Mouse (Mus musculus) hindbrain, embryonic 12.5 days (tissue): ENCODE measurements around the gene Irs2. TPM values are rescaled to one million over a fixed set of nuclear protein-coding genes. Genes with fewer than 3 reads are reported as not detected.
A peak's percentile ranks its signal among the peaks of the same experiment; 100 is the strongest.

ENCODE experiments used
- ATAC-seq: fragments of 200-750 bp; cut with Nextera tagmentation; 2 replicates; pipeline ENCODE4 v1.8.0; 2017; ENCODE audit warnings: moderate TSS enrichment; ENCODE audit not compliant: low FRiP score
- H3K27ac ChIP-seq: fragments of 300-500 bp; sonication (generic); 2 replicates; pipeline ENCODE4 v1.5.1; 2016; ENCODE audit warnings: mild to moderate bottlenecking
- H3K27me3 ChIP-seq: fragments of 300-500 bp; sonication (generic); 2 replicates; pipeline ENCODE4 v1.6.1; 2016; ENCODE audit warnings: mild to moderate bottlenecking
- H3K36me3 ChIP-seq: fragments of 300-500 bp; sonication (generic); 2 replicates; pipeline ENCODE4 v1.6.1; 2016; ENCODE audit warnings: mild to moderate bottlenecking
- H3K4me1 ChIP-seq: fragments of 300-500 bp; sonication (generic); 2 replicates; pipeline ENCODE4 v1.6.1; 2016
- H3K4me2 ChIP-seq: fragments of 300-500 bp; sonication (generic); replicated peaks from 2 replicates; pipeline ENCODE4 v1.6.1; 2016; ENCODE audit warnings: mild to moderate bottlenecking
- H3K4me3 ChIP-seq: fragments of 300-500 bp; sonication (generic); 2 replicates; pipeline ENCODE4 v1.5.1; 2016; ENCODE audit warnings: mild to moderate bottlenecking
- H3K9ac ChIP-seq: fragments of 300-500 bp; sonication (generic); 2 replicates; pipeline ENCODE4 v1.6.1; 2016; ENCODE audit warnings: mild to moderate bottlenecking, moderate library complexity
- H3K9me3 ChIP-seq: fragments of 300-500 bp; sonication (generic); replicated peaks from 2 replicates; pipeline ENCODE4 v1.6.1; 2016; ENCODE audit warnings: mild to moderate bottlenecking
- WGBS: fragments of 180-500 bp; shearing (Covaris S2); methylation state at CpG from one replicate; pipeline ENCODE4 v1.1.7; 2016; 5-methylcytosine and 5-hydroxymethylcytosine counted together
- polyA plus RNA-seq: library from polyadenylated mRNA; unstranded; fragments of >200 nt; fragmentation: Nextera tagmentation; extraction: Ambion mirVana; gene quantifications from 2 replicates; pipeline ENCODE4 v1.2.1, GENCODE M21; 2016

The Irs2 gene
- 9.8 and 10.4 TPM in 2 replicates for polyA plus RNA-seq

GRCm38 (mm10) chr8:11008379-11008775 lies at the start of gene Irs2:
TSS of gene Irs2 (minus strand) at chr8:11008458.
- Histone ChIP-seq H3K9ac (peak within 1 kb of the TSS; percentile 87), H3K4me2 (peak within 1 kb of the TSS; percentile 91), H3K4me3 (peak within 1 kb of the TSS; percentile 57), H3K4me1 (peaks cover 52% of the 10 kb centered on the region), H3K27me3 (no peaks in the 10 kb centered on the region), H3K9me3 (no peaks in the 10 kb centered on the region), H3K36me3 (0 out of 2 replicates have a peak, but pooled peaks cover 8% of the 10 kb centered on the region), H3K27ac (peak within 1 kb of the TSS; percentile 99)
- peak; percentile 1; the same call in 1 of the 2 replicates for ATAC-seq
- WGBS: 0% methylated on average over 28 of the region's 64 CpGs

GRCm38 (mm10) chr8:11056665-11057064 lies 48.4 kb upstream of the Irs2 start:
- ATAC-seq: no peak
- no peaks in the 10 kb centered on the region for H3K27me3 ChIP-seq
- WGBS: 89% methylated on average over 5 of the region's 5 CpGs

GRCm38 (mm10) chr8:11056175-11056563 lies 47.9 kb upstream of the Irs2 start:
- Histone ChIP-seq H3K4me1 (peaks cover 14% of the 10 kb centered on the region; the same call in 1 of the 2 replicates), H3K4me3 (no peak overlapping the region), H3K27ac (no peak overlapping the region), H3K27me3 (no peaks in the 10 kb centered on the region), H3K9me3 (no peaks in the 10 kb centered on the region), H3K9ac (no peak overlapping the region), H3K4me2 (no peak overlapping the region), H3K36me3 (no peaks in the 10 kb centered on the region)
- ATAC-seq: no peak
- 94% methylated on average over 8 of the region's 8 CpGs for WGBS

More at GRCm38 (mm10) chr8:11056665-11057064, 48.4 kb upstream of the Irs2 start:
- Histone ChIP-seq H3K4me2 (no peak overlapping the region), H3K36me3 (no peaks in the 10 kb centered on the region), H3K9ac (no peak overlapping the region), H3K4me3 (no peak overlapping the region), H3K9me3 (no peaks in the 10 kb centered on the region), H3K27ac (no peak overlapping the region), H3K4me1 (peaks cover 15% of the 10 kb centered on the region; the same call in 1 of the 2 replicates)

GRCm38 (mm10) chr8:11055557-11056174 lies 47.4 kb upstream of the Irs2 start:
- no peak overlapping the region for H3K4me2 ChIP-seq
- no peak overlapping the region for H3K4me3 ChIP-seq
- H3K27ac ChIP-seq: no peak overlapping the region
- no peak for ATAC-seq
- H3K27me3 ChIP-seq: no peaks in the 10 kb centered on the region
- H3K4me1 ChIP-seq: peaks cover 10% of the 10 kb centered on the region; the same call in 1 of the 2 replicates
- H3K9me3 ChIP-seq: no peaks in the 10 kb centered on the region
- 57% methylated on average over 16 of the region's 16 CpGs for WGBS
- H3K9ac ChIP-seq: no peak overlapping the region
- no peaks in the 10 kb centered on the region for H3K36me3 ChIP-seq

GRCm38 (mm10) chr8:11049835-11050234 lies 41.6 kb upstream of the Irs2 start:
- H3K27me3 ChIP-seq: no peaks in the 10 kb centered on the region
- H3K4me1 ChIP-seq: 0 out of 2 replicates have a peak, but pooled peaks cover 1% of the 10 kb centered on the region
- no peak for ATAC-seq
- no peak overlapping the region for H3K27ac ChIP-seq
- WGBS: 66% methylated on average over 5 of the region's 5 CpGs
- no peak overlapping the region for H3K9ac ChIP-seq
- H3K36me3 ChIP-seq: no peaks in the 10 kb centered on the region
- no peak overlapping the region for H3K4me3 ChIP-seq
- no peak overlapping the region for H3K4me2 ChIP-seq
- no peaks in the 10 kb centered on the region for H3K9me3 ChIP-seq

- WGBS: 94% methylated on average over 1 of the region's 1 CpGs
- Histone ChIP-seq H3K36me3 (no peaks in the 10 kb centered on the region), H3K4me1 (peaks cover 14% of the 10 kb centered on the region), H3K27me3 (no peaks in the 10 kb centered on the region), H3K9ac (no peak overlapping the region), H3K4me3 (no peak overlapping the region), H3K9me3 (no peaks in the 10 kb centered on the region), H3K4me2 (no peak overlapping the region), H3K27ac (no peak overlapping the region)
- no peak for ATAC-seq
These were observed 39.6 kb upstream of the Irs2 start for GRCm38 (mm10) chr8:11047812-11048211.

- no peaks in the 10 kb centered on the region for H3K9me3 ChIP-seq
- no peak overlapping the region for H3K9ac ChIP-seq
- WGBS: 68% methylated on average over 11 of the region's 11 CpGs
- no peak overlapping the region for H3K27ac ChIP-seq
- H3K4me1 ChIP-seq: peaks cover 15% of the 10 kb centered on the region
- no peaks in the 10 kb centered on the region for H3K27me3 ChIP-seq
- no peaks in the 10 kb centered on the region for H3K36me3 ChIP-seq
- no peak overlapping the region for H3K4me3 ChIP-seq
- no peak overlapping the region for H3K4me2 ChIP-seq
- no peak for ATAC-seq
These were observed 36.4 kb upstream of the Irs2 start for GRCm38 (mm10) chr8:11044660-11045059.

- no peak overlapping the region for H3K4me2 ChIP-seq
- H3K36me3 ChIP-seq: no peaks in the 10 kb centered on the region
- H3K4me3 ChIP-seq: no peak overlapping the region
- no peaks in the 10 kb centered on the region for H3K9me3 ChIP-seq
- ATAC-seq: no peak
- 62% methylated on average over 4 of the region's 4 CpGs for WGBS
- H3K9ac ChIP-seq: no peak overlapping the region
- H3K27me3 ChIP-seq: no peaks in the 10 kb centered on the region
- H3K4me1 ChIP-seq: peaks cover 15% of the 10 kb centered on the region
- H3K27ac ChIP-seq: no peak overlapping the region
These were observed 35.3 kb upstream of the Irs2 start for GRCm38 (mm10) chr8:11043591-11043990.

GRCm38 (mm10) chr8:11042872-11043587 lies 34.8 kb upstream of the Irs2 start:
- peak overlapping the region; percentile 40; the same call in 1 of the 2 replicates for H3K27ac ChIP-seq
- 64% methylated on average over 9 of the region's 9 CpGs for WGBS
- ATAC-seq: peak; percentile 79

GRCm38 (mm10) chr8:11040088-11040487 lies 31.8 kb upstream of the Irs2 start:
- WGBS: 84% methylated on average over 7 of the region's 7 CpGs
- no peaks in the 10 kb centered on the region for H3K36me3 ChIP-seq
- no peak overlapping the region for H3K4me3 ChIP-seq
- no peak overlapping the region for H3K27ac ChIP-seq
- no peak overlapping the region for H3K9ac ChIP-seq
- no peak overlapping the region for H3K4me2 ChIP-seq
- ATAC-seq: no peak
- H3K4me1 ChIP-seq: peaks cover 27% of the 10 kb centered on the region
- H3K27me3 ChIP-seq: no peaks in the 10 kb centered on the region
- H3K9me3 ChIP-seq: no peaks in the 10 kb centered on the region

More at GRCm38 (mm10) chr8:11042872-11043587, 34.8 kb upstream of the Irs2 start:
- Histone ChIP-seq H3K36me3 (no peaks in the 10 kb centered on the region), H3K9ac (no peak overlapping the region), H3K27me3 (no peaks in the 10 kb centered on the region), H3K4me1 (peaks cover 15% of the 10 kb centered on the region), H3K4me2 (no peak overlapping the region), H3K4me3 (no peak overlapping the region), H3K9me3 (no peaks in the 10 kb centered on the region)

GRCm38 (mm10) chr8:11038788-11039187 lies 30.5 kb upstream of the Irs2 start:
- WGBS: 77% methylated on average over 5 of the region's 5 CpGs
- no peaks in the 10 kb centered on the region for H3K9me3 ChIP-seq
- no peak overlapping the region for H3K4me3 ChIP-seq
- no peaks in the 10 kb centered on the region for H3K36me3 ChIP-seq
- no peaks in the 10 kb centered on the region for H3K27me3 ChIP-seq
- no peak overlapping the region for H3K9ac ChIP-seq
- H3K4me2 ChIP-seq: no peak overlapping the region
- H3K4me1 ChIP-seq: peaks cover 23% of the 10 kb centered on the region
- no peak for ATAC-seq
- H3K27ac ChIP-seq: no peak overlapping the region

- Histone ChIP-seq H3K4me1 (peaks cover 19% of the 10 kb centered on the region), H3K4me2 (no peak overlapping the region), H3K36me3 (no peaks in the 10 kb centered on the region), H3K27me3 (no peaks in the 10 kb centered on the region), H3K9me3 (no peaks in the 10 kb centered on the region), H3K9ac (no peak overlapping the region), H3K27ac (no peak overlapping the region), H3K4me3 (no peak overlapping the region)
- ATAC-seq: no peak
- 89% methylated on average over 5 of the region's 5 CpGs for WGBS
These were observed 30.1 kb upstream of the Irs2 start for GRCm38 (mm10) chr8:11038367-11038766.
